Mouse (Mus musculus) gastrocnemius, adult 2 months (tissue): ENCODE data around the gene Gm11027. TPM values are rescaled to one million over a fixed set of nuclear protein-coding genes. Genes with fewer than 3 reads are reported as not detected.
"Not testable (repeated sequence)": the region's sequence is repeated elsewhere in the genome, so short reads cannot be mapped to it uniquely, and the experiment has no call there.

Experiments used
- DNase-seq: peaks from one replicate; pipeline ENCODE4 v3.0.0; 2022
- H3K27ac ChIP-seq: fragments of 200-600 bp; 2 replicates; pipeline ENCODE4 v1.8.1; 2022; ENCODE audit warnings: mild to moderate bottlenecking
- H3K4me3 ChIP-seq: fragments of 200-600 bp; 2 replicates; pipeline ENCODE4 v1.8.1; 2022; ENCODE audit warnings: mild to moderate bottlenecking, moderate library complexity
- CTCF ChIP-seq: fragments of 200-600 bp; IDR thresholded peaks from 2 replicates; pipeline ENCODE4 v1.8.1; 2022; ENCODE audit warnings: antibody characterized with exemption, mild to moderate bottlenecking, moderate library complexity
- intact Hi-C: fragments of 180-260 bp; cut with DNase I; formaldehyde crosslinking; loops from one replicate; pipeline ENCODE4 v1.15.1; 2025
- long read RNA-seq, 2 experiments: library from polyadenylated mRNA; stranded (forward); transcript quantifications; one replicate each; pipeline ENCODE4 v2.0.0; 2021
- total RNA-seq, 2 experiments: library from RNA; stranded (reverse); gene quantifications; 2 replicates each; pipeline ENCODE4 v1.2.3; 2021

Gene Gm11027
- not detected for total RNA-seq
- long read RNA-seq, experiment 1 = 0 reads
- long read RNA-seq, experiment 2 = 0 reads

DNA sequence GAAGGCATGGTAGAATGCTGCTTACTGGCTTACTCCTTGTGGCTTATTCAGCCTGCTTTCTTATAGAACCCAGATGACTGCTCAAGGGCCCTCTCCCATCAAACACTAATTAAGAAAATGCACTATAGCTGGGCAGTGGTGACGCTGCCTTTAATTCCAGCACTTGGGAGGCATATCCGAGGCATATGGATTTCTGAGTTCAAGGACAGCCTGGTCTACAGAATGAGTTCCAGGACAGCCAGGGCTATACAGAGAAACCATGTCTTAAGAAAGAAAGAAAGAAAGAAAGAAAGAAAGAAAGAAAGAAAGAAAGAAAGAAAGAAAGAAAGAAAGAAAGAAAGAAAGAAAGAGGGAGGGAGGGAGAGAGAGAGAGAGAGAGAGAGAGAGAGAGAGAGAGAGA is at the start of gene Gm11027:
TSS of gene Gm11027 (plus strand) at position 301 of the 400 bp plus-strand sequence.
- intact Hi-C loops, H3K27ac ChIP-seq, DNase-seq, H3K4me3 ChIP-seq: not testable (repeated sequence)

- intact Hi-C loops = no loop called here
- DNase-seq = no peak
- Histone ChIP-seq H3K4me3 (no peak overlapping the region), H3K27ac (no peak overlapping the region)
- no peak for TF ChIP-seq CTCF
Measured at GRCm38 (mm10) chr12:116226289-116227057, 48.7 kb upstream of the Gm11027 start.

DNA sequence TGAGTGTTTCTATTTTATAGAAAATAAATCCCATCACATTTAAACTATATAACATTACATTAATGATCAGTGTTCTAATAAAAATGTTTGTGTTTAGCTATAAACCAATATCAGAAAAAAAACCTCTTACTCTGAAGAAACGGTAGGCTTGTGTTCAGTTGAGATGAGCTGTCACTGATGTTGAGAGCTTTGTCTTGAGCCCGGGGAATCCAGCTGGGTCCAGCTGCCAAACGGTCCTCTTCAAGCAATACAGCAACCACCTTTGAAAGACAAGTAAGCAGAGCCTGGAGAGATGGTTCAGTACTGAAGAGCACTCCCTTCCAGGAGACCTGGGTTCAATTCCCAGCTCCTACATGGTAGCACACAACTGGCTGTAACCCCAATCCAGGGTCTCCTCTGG is 45.7 kb upstream of the Gm11027 start:
- intact Hi-C loops = no loop called here
- H3K27ac ChIP-seq = no peak overlapping the region
- no peak for DNase-seq
- no peak overlapping the region for H3K4me3 ChIP-seq
- no peak for TF ChIP-seq CTCF

- H3K4me3 ChIP-seq = peak overlapping the region; percentile 62
- H3K27ac ChIP-seq = peak overlapping the region; percentile 84
- peak; percentile 93 for DNase-seq
- intact Hi-C loops = no loop called here
- no peak for TF ChIP-seq CTCF
Measured at GRCm38 (mm10) chr12:116231612-116232011, 43.6 kb upstream of the Gm11027 start.

DNA sequence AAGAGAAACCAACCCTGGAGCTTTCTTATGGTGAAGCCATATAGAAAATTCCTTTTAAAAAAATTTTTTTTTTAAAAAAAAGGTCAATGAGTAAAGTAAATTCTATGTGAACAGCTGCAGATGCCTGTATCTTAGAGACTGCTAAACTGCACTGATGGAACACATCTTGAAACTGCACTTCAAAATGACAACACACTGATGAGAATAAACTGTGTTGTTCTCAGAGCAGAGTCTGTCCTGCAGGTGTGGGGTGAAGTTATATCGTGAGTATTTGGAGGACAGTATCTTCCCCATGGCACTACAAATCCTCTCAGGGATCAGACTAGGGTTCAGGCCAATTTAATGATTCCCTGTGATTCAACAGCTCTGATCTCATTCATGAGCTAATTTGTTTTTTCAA is 43.1 kb upstream of the Gm11027 start:
- intact Hi-C loops = no loop called here
- no peak for TF ChIP-seq CTCF
- H3K27ac ChIP-seq = peak overlapping the region; percentile 84
- DNase-seq = no peak
- peak overlapping the region; percentile 62 for H3K4me3 ChIP-seq

GRCm38 (mm10) chr12:116235356-116235755 is 39.8 kb upstream of the Gm11027 start:
- DNase-seq = no peak
- no peak overlapping the region for H3K4me3 ChIP-seq
- intact Hi-C loops = no loop called here
- peak; percentile 46 for TF ChIP-seq CTCF
- no peak overlapping the region for H3K27ac ChIP-seq

DNA sequence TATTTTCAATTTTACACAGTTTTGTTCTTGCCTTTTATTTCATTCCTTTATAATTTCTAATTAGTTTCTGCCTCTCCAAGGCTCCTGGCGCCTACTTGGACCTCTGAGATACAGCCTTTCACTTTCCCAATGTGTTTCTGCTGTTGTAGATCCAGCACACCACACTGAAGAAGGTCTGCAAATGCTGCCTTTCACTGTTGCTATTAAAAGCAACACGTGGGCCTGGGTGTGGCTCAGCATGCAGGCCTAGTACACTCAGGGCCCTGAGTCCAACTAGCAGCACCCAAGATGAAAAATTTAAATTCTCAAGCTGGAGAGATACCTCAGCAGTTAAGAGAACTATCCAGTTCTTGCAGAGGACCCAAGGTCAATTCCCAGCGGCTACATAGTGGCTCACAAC is 38.5 kb upstream of the Gm11027 start:
- intact Hi-C loops = no loop called here
- Histone ChIP-seq H3K4me3 (no peak overlapping the region), H3K27ac (peak overlapping the region; percentile 25)
- no peak for TF ChIP-seq CTCF
- peak; percentile 34 for DNase-seq

DNA sequence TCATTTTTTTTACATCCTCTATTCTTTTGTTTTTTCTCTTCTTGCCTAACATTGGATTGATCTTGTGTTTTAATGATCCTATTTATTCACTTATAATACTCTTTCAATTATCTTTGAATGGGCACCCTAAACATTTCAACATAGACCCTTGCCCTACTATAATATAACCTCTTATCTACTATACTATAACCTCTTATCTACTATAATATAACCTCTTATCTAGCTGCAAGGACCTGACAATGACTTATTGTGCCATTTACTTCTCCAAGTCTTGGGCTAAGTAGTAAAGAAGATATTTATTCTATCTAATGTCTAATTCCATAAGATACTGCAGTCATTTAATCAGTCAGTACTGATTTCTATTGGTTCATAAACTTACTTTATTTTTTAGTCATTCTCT is 36.8 kb upstream of the Gm11027 start:
- no peak for DNase-seq
- intact Hi-C loops = no loop called here
- H3K27ac ChIP-seq = no peak overlapping the region
- H3K4me3 ChIP-seq = no peak overlapping the region
- no peak for TF ChIP-seq CTCF

- Histone ChIP-seq H3K27ac (no peak overlapping the region), H3K4me3 (no peak overlapping the region)
- no peak for DNase-seq
- intact Hi-C loops = no loop called here
- no peak for TF ChIP-seq CTCF
Measured at GRCm38 (mm10) chr12:116238803-116239202, 36.4 kb upstream of the Gm11027 start.

DNA sequence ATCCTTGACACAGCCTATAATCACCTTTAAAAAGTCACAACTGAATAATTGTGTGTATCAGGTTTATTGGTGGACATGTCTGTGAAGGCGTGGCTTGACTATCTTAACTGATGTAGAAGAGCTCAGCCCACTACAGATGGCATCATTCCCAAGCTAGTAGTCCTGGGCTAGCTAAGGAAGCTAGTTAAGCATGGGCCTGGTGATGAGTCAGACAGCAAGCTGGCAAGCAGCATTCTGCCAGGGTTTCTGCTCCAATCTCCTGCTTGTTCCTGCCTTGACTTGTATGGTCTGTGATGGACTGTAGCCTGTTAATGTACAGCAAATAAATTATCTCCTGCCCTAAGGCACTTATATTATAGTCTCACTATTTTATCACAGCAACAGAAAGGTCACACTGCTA is 30.6 kb upstream of the Gm11027 start:
- intact Hi-C loops = no loop called here
- no peak overlapping the region for H3K27ac ChIP-seq
- no peak for TF ChIP-seq CTCF

GRCm38 (mm10) chr12:116254652-116255051 is 20.5 kb upstream of the Gm11027 start:
- TF ChIP-seq CTCF = no peak
- no peak overlapping the region for H3K27ac ChIP-seq
- intact Hi-C loops = no loop called here
- no peak overlapping the region for H3K4me3 ChIP-seq
- no peak for DNase-seq

More for the DNA sequence above, 30.6 kb upstream of the Gm11027 start:
- no peak overlapping the region for H3K4me3 ChIP-seq
- no peak for DNase-seq

DNA sequence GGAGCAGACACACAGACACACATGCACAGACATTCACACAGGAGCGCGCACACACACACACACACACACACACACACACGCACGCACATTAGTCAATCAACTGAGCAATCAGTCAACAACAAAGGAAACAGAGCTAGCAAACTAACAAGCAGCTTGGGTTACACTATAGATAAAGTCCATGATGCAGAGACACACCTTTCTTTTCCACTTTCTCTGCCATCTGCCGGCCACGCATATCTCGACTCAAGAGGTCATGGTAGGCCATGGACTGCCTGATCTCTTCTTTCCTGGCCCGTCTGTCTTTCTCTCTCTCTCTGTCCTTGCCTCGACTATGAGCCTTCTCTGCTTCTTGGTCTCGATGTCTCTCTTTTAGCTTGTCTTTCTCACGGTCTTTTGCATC is 19.6 kb upstream of the Gm11027 start:
- intact Hi-C loops = no loop called here
- TF ChIP-seq CTCF = no peak
- no peak overlapping the region for H3K4me3 ChIP-seq
- no peak overlapping the region for H3K27ac ChIP-seq
- DNase-seq = no peak

DNA sequence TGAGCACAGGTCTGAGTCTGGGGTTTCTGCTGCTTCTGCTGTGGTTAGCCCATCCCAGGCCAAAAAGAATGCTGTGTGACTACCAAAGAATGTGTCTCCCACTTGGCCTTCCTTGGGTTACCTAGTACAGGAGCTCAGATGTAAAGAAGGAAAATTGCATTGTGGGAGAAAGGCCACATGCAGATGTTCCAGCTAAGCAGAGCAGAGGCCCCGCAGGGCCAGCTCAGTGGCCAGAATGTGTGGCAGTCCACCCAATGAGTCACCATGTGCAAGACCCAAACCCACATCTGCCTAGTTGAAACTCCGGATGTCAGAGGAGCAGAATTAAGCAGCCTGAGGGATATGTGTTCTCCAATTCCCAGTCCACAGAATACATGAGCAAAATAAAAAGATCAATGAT is 16.9 kb upstream of the Gm11027 start:
- no peak for DNase-seq
- intact Hi-C loops = no loop called here
- H3K4me3 ChIP-seq = no peak overlapping the region
- H3K27ac ChIP-seq = peak overlapping the region; percentile 62; the same call in 1 of the 2 replicates
- TF ChIP-seq CTCF = no peak
